Mouse (Mus musculus): ENCODE measurements around the gene Dgat2. TPM values are rescaled to one million over a fixed set of nuclear protein-coding genes. Genes with fewer than 3 reads are reported as not detected.

The Dgat2 gene
- polyA plus RNA-seq, 1 experiment from 2014 or later = 21.4 TPM

DNA sequence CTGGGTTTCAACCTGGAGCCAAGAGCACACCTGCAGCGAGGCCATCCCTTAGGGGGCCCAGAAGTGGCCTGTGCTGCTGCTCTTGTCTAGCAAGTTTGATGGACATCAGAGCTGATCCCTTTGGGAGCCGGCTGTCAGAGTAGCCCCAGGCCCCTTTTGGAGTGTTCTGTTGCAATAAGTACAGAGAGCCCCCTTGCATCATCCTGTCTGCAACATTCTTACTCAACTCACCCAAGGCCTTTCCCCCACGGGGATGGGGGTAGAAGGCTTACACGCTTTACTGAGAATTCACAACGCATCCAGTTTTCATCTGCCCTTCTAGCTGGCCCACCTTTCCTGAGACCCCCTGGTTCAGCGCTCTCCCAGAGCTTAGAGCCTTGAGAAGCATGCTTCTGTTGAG lies 6.1 kb upstream of the Dgat2 start:
- Histone ChIP-seq H3K27me3 (replicated peaks) (peaks cover 8% of the 10 kb centered on the region; the same call in 1 of the 2 replicates), H3K27ac (no peak overlapping the region), H3K4me2 (no peak overlapping the region), H3K9me3 (no peaks in the 10 kb centered on the region), H3K36me3 (replicated peaks) (no peaks in the 10 kb centered on the region), H3K4me1 (peaks cover 2% of the 10 kb centered on the region; the same call in 1 of the 2 replicates), H3K9ac (no peak overlapping the region), H3K4me3 (no peak overlapping the region)
- ATAC-seq (replicated peaks) = no peak
- 82% methylated on average over 6 of the region's 6 CpGs for WGBS

DNA sequence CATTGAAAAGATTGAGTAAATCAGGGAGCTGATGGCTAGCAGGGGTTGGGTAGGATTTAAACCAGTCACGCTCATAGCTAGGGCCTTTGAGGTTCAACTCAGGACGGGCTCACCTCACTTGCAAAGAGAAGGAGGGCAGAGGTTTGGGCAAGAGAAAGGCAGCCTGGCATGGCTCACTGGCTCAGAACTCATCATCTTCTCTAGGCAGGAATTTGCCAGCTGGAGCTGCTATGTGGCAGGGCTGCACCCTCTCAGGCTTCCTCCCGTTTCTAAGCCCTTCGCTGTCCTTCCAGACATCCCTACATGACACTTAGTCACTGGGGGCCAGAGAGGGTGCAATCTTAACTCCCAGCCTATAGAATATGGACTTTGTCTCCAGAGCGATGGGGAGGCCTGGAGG lies 4.9 kb upstream of the Dgat2 start:
- H3K4me2 ChIP-seq = no peak overlapping the region
- no peak overlapping the region for H3K9ac ChIP-seq
- no peak overlapping the region for H3K4me3 ChIP-seq
- 83% methylated on average over 5 of the region's 5 CpGs for WGBS
- H3K4me1 ChIP-seq = peaks cover 6% of the 10 kb centered on the region; the same call in 1 of the 2 replicates
- ATAC-seq (replicated peaks) = no peak
- no peaks in the 10 kb centered on the region for H3K9me3 ChIP-seq
- H3K27me3 ChIP-seq (replicated peaks) = peaks cover 8% of the 10 kb centered on the region; the same call in 1 of the 2 replicates
- H3K36me3 ChIP-seq (replicated peaks) = no peaks in the 10 kb centered on the region
- no peak overlapping the region for H3K27ac ChIP-seq

DNA sequence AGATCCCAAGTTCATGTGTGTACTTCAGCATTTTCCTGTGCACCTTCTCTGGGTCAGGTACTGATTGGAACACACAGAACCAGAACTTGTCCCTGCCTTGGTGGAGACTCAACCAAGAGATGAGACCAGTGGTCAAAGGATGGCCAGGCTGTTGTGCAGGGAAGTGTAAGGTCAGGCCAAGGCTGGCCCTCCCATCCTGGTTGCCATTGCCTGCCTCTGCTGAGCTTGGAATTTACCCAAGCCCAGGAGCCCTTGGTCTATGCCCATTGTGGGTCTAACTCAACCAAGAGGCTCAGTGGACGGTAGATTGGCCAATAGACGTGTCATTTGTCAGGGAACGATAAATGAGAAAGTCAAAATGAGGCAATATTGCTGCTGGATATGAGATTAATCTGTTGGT lies 2.9 kb upstream of the Dgat2 start:
- peaks cover 12% of the 10 kb centered on the region for H3K4me1 ChIP-seq
- H3K4me2 ChIP-seq = no peak overlapping the region
- no peak overlapping the region for H3K4me3 ChIP-seq
- 92% methylated on average over 3 of the region's 3 CpGs for WGBS
- H3K36me3 ChIP-seq (replicated peaks) = no peaks in the 10 kb centered on the region
- H3K27me3 ChIP-seq (replicated peaks) = peaks cover 8% of the 10 kb centered on the region; the same call in 1 of the 2 replicates
- no peak for ATAC-seq (replicated peaks)
- H3K9ac ChIP-seq = no peak overlapping the region
- no peaks in the 10 kb centered on the region for H3K9me3 ChIP-seq
- H3K27ac ChIP-seq = no peak overlapping the region

DNA sequence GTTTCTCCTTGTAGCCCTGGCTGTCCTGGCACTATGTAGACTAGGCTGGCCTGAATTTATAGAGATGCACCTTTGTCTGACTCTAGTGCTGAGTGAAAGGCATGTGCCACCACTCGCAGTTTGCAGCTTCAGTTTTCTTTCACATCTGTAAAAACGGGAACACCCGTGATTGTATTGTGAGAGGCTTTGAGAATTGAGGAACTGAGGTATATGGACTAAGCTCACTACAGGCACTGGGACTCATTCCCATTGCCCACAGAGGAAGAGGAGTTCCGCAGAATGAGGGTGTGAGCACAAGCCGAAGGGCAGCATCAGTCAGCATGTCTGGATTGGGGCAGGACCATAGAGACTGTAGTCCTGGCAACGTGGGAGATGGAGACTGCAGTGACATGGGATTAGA lies 1.2 kb upstream of the Dgat2 start:
- Histone ChIP-seq H3K9ac (no peak overlapping the region), H3K4me2 (peak overlapping the region; percentile 89; the same call in 1 of the 2 replicates), H3K4me1 (peaks cover 12% of the 10 kb centered on the region), H3K27me3 (replicated peaks) (peaks cover 8% of the 10 kb centered on the region; the same call in 1 of the 2 replicates), H3K27ac (no peak overlapping the region), H3K4me3 (no peak overlapping the region), H3K9me3 (no peaks in the 10 kb centered on the region), H3K36me3 (replicated peaks) (no peaks in the 10 kb centered on the region)
- 69% methylated on average over 6 of the region's 6 CpGs for WGBS
- ATAC-seq (replicated peaks) = no peak

DNA sequence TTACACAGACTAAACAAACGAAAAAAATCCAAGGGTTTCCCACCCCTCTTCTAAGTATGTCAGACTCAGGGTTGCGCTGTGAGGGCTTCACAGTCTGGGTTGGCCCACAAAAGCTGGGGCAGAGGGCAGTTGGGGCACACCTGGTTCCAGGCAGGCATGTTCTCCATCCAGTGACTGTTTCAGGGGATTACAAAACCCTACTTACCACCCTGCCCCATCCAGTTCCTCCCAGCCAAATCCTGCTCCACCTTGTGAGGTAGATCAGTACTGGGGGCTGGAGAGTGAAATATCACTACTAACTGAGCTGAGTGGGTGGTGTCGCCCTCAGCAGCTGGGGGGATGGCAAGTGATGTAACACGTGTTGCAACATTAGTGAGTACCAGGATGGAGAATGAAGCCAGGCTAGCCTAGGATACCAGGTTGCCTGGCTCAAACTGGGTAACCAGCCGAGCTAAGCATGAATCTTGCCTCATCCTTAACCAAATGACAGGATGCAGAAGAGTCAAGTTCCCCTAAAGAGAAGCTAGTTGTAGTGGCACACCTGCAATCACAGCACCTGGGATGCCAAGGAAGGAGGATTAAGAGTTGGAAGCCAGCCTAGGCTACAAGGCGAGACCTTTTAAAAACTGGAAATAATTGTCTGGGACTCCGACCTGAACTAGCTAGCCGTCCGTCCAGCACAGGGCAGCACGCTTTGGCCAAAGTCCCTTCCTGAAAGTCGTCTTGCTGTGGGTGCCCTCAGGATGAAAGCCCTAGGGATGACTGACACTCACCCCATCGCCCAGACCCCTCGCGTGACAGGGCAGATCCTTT lies 694 bp downstream of the Dgat2 start:
- 0 out of 2 replicates have a peak overlapping the region, but pooled peaks have one; percentile 79 for H3K27ac ChIP-seq
- WGBS = 20% methylated on average over 14 of the region's 14 CpGs

DNA sequence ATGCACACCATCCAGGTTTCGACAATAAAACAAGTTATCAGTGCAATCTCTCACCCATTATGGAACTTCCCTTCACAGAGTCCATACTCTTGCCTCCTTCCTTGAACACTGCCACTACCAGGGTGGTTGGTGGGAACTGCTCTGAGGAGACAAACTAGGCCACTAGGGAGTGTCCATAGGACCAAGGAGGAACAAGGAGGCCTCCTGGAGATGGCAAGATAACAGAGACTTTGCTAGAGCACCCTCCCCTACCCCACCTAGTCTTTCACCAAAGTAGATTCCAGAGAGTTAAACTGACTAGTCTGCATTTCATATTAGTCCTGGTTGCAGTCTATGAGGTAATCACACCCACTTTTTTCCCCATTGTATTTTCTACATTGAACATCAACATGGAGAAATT lies 2.4 kb downstream of the Dgat2 start:
- Histone ChIP-seq H3K4me3 (no peak overlapping the region), H3K9ac (no peak overlapping the region), H3K4me1 (peaks cover 12% of the 10 kb centered on the region), H3K4me2 (no peak overlapping the region), H3K9me3 (no peaks in the 10 kb centered on the region), H3K27me3 (replicated peaks) (peaks cover 8% of the 10 kb centered on the region; the same call in 1 of the 2 replicates), H3K36me3 (replicated peaks) (no peaks in the 10 kb centered on the region), H3K27ac (no peak overlapping the region)
- 85% methylated on average over 1 of the region's 1 CpGs for WGBS
- ATAC-seq (replicated peaks) = no peak

More for the DNA sequence above, 694 bp downstream of the Dgat2 start:
- peaks cover 12% of the 10 kb centered on the region for H3K4me1 ChIP-seq
- peak overlapping the region; percentile 89 for H3K9ac ChIP-seq
- 0 out of 2 replicates have a peak, but pooled peaks have one; percentile 9 for ATAC-seq (replicated peaks)
- peaks cover 8% of the 10 kb centered on the region; the same call in 1 of the 2 replicates for H3K27me3 ChIP-seq (replicated peaks)
- H3K4me3 ChIP-seq = peak overlapping the region; percentile 76
- H3K9me3 ChIP-seq = no peaks in the 10 kb centered on the region
- peak overlapping the region; percentile 89 for H3K4me2 ChIP-seq
- H3K36me3 ChIP-seq (replicated peaks) = no peaks in the 10 kb centered on the region

DNA sequence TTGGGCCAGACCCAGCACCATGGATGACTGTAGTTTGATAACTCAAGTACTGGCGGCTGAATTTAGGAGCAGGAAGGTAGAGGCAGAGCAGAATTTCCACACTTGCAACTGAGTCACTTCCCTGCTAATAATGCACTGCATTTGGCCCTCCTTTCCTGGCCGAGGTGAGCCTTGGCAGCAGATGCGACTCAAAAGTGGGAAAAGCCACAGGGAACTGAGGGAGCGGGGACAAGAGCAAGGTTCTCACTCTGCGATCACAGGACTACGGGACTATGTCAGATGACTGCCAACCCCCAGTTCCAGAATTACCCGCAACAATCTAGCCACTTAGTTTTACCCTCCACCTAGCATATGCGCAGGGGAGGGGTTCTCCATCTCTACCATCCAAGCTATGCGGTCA lies 3.2 kb downstream of the Dgat2 start:
- Histone ChIP-seq H3K4me3 (no peak overlapping the region), H3K27ac (no peak overlapping the region), H3K9ac (no peak overlapping the region), H3K4me1 (peaks cover 12% of the 10 kb centered on the region), H3K36me3 (replicated peaks) (no peaks in the 10 kb centered on the region), H3K4me2 (no peak overlapping the region), H3K9me3 (no peaks in the 10 kb centered on the region), H3K27me3 (replicated peaks) (peaks cover 7% of the 10 kb centered on the region; the same call in 1 of the 2 replicates)
- ATAC-seq (replicated peaks) = no peak
- 93% methylated on average over 9 of the region's 9 CpGs for WGBS

DNA sequence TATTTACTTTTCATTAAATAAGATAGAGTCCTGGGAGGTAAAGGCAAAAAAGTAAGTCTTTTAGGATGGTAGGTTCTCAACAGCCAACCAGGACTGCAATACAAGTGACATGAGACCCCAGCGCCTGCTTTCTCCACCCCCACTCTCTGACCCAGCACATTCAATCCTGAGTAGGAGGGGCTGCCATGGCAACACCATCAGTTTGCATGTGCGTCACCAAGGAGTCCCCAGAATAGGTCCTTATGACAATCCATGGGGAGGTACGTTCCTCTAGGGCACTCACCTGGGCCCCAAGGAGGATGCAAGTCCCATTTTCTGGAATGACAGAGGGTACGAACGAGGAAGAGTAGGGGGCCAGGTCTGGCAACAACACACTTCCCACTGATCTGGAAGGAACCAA lies 5.1 kb downstream of the Dgat2 start:
- ATAC-seq (replicated peaks) = no peak
- no peak overlapping the region for H3K4me2 ChIP-seq
- no peak overlapping the region for H3K9ac ChIP-seq
- no peaks in the 10 kb centered on the region for H3K27me3 ChIP-seq (replicated peaks)
- no peaks in the 10 kb centered on the region for H3K36me3 ChIP-seq (replicated peaks)
- H3K27ac ChIP-seq = no peak overlapping the region
- WGBS = 58% methylated on average over 5 of the region's 5 CpGs
- H3K4me3 ChIP-seq = no peak overlapping the region
- no peaks in the 10 kb centered on the region for H3K9me3 ChIP-seq
- H3K4me1 ChIP-seq = peaks cover 6% of the 10 kb centered on the region; the same call in 1 of the 2 replicates

DNA sequence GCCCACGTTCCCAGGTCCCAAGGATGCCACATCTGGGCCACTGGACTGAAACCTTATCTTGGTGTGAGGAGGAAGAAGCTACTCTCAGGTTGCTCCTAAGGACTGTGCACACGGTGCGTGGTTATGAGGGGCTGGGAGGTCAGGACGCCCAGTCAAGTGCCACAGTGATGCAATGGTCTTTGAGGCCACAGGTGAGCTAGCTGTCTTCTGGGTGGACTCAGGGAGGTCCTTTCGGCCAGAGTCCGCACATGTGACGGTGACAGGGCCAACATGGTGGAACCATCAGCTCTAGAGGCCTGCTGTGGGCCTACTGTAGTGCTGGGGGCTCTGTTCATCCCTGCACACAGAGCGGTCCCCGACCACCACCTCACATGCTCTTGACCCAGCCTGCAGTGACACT lies 6.9 kb downstream of the Dgat2 start:
- 91% methylated on average over 9 of the region's 9 CpGs for WGBS

DNA sequence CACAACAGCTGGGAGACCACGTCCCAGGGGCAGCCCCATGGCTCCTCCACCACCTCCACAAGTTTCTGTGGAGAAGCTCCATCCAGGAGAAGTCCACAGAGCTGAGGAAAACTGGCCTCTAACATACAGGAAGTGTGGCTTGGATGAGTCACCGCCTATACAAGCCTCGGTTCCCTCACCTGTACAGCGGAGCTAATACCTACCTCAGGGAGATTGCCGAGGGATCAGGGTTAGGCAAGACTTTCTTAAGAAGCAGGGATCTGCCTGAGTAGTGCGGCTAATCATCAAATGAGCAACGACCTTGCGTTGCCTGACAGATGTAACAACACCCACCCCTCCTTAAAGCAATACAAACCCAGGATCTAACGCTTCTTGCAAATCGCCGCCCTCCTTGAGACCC lies 7.4 kb downstream of the Dgat2 start:
- Histone ChIP-seq H3K4me2 (no peak overlapping the region), H3K9ac (no peak overlapping the region), H3K27me3 (replicated peaks) (no peaks in the 10 kb centered on the region), H3K4me1 (no peaks in the 10 kb centered on the region), H3K4me3 (no peak overlapping the region), H3K27ac (no peak overlapping the region), H3K36me3 (replicated peaks) (no peaks in the 10 kb centered on the region), H3K9me3 (no peaks in the 10 kb centered on the region)
- no peak for ATAC-seq (replicated peaks)
- 92% methylated on average over 11 of the region's 11 CpGs for WGBS

More for the DNA sequence above, 6.9 kb downstream of the Dgat2 start:
- no peak for ATAC-seq (replicated peaks)
- Histone ChIP-seq H3K4me1 (no peaks in the 10 kb centered on the region), H3K36me3 (replicated peaks) (no peaks in the 10 kb centered on the region), H3K4me3 (no peak overlapping the region), H3K9me3 (no peaks in the 10 kb centered on the region), H3K27ac (no peak overlapping the region), H3K9ac (no peak overlapping the region), H3K27me3 (replicated peaks) (no peaks in the 10 kb centered on the region), H3K4me2 (no peak overlapping the region)

DNA sequence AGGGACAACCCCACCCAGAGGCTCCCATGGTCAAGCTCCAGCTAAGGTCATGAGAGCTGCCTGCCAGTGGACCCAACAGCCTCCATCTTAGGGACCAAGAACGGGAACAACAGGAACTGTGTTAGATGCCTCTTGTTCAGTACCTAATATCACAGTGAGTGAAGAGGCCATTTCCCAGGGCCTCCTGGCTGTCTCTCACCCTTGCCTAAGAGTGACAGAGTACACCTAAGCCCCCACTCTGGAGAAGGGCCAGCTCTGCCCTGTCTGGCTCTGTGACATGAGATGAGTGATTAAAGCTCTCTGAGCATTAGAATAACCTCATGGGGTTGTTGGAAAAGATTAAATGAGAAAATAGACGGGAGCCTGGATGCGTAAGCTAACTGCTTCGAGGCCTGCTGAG lies 8.5 kb downstream of the Dgat2 start:
- H3K4me2 ChIP-seq = no peak overlapping the region
- H3K27me3 ChIP-seq (replicated peaks) = no peaks in the 10 kb centered on the region
- H3K9me3 ChIP-seq = no peaks in the 10 kb centered on the region
- H3K4me3 ChIP-seq = no peak overlapping the region
- H3K9ac ChIP-seq = no peak overlapping the region
- no peaks in the 10 kb centered on the region for H3K4me1 ChIP-seq
- H3K27ac ChIP-seq = no peak overlapping the region
- WGBS = 84% methylated on average over 4 of the region's 4 CpGs
- H3K36me3 ChIP-seq (replicated peaks) = no peaks in the 10 kb centered on the region
- no peak for ATAC-seq (replicated peaks)

DNA sequence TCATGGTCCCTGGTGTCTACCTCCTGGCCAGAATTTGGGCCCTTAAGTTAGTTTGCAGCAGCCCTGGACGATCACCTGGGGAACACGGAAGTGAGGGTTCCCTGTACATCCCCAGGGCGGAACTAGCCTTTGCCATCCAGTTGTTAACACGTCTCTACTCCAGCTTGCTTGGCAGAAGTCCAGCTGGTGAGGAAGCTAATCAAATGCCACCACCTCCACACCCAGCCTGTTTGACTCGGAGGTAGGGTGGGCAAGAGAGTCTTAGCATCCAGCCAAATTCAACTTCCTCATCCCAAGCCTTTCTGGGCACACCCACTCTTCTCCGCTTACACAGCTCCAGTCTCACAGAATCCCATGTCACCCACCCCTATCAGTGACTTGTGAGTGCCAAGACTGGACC lies 9.6 kb downstream of the Dgat2 start:
- no peak for ATAC-seq (replicated peaks)
- no peak overlapping the region for H3K9ac ChIP-seq
- no peaks in the 10 kb centered on the region for H3K9me3 ChIP-seq
- no peak overlapping the region for H3K27ac ChIP-seq
- no peaks in the 10 kb centered on the region for H3K4me1 ChIP-seq
- no peak overlapping the region for H3K4me2 ChIP-seq
- WGBS = 82% methylated on average over 6 of the region's 6 CpGs
- H3K4me3 ChIP-seq = no peak overlapping the region
- no peaks in the 10 kb centered on the region for H3K27me3 ChIP-seq (replicated peaks)
- no peaks in the 10 kb centered on the region for H3K36me3 ChIP-seq (replicated peaks)

Data from midbrain, embryonic 15.5 days (tissue).